In the genomic region with DNA sequence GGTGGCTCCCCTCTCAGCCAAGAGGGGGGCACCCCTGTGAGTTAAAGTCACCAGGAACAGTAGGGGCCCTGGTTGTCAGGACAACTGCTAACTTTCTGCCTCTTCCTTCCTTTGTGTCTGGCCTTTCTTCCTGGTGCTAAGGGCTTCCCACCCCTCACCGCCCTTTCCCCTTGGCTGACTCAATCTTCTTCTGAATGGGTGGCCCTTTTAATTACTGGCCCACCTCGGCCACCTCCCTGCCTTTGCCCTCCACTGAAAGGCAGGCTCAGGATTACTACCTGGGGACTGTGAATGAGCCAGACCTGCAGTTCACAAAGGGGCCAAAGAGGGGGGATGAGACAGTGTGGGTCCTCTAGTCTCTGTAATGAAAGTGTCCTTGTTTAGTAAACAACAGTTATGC, we compare ENCODE assay signal across 19 mouse cellular contexts. TPM values are rescaled to one million over a fixed set of nuclear protein-coding genes. Genes with fewer than 3 reads are reported as not detected.
A peak's percentile ranks its signal among the peaks of the same experiment; 100 is the strongest.
DNase-seq lines count a peak whose midpoint lies in the region; ATAC-seq and TF ChIP-seq lines count a peak whose summit lies in the region.
"Had no signal": no experiment of that assay in that cellular context is flagged by ENCODE, and none has a peak within 500 bp of the region (broad histone marks: within the 10 kb centered on the region; RNA-seq: fewer than 3 reads in every experiment).

No protein-coding gene starts in this region.

- ATAC-seq in forebrain, embryonic 11.5 days (replicated peaks; ENCODE audit: low FRiP score) = 0 out of 2 replicates have a peak, but pooled peaks have one; percentile 24
- ATAC-seq in forebrain, embryonic 15.5 days (replicated peaks) = no peak
- no peak for ATAC-seq in heart, embryonic 14.5 days (ENCODE audit: insufficient number of reproducible peaks, insufficient read depth, low FRiP score, low read depth)
- ATAC-seq: forebrain, embryonic 13.5 days; hindbrain, postnatal 0 days had no signal

- H3K27ac ChIP-seq in forebrain, embryonic 11.5 days (ENCODE audit: low read depth, low read length) = no peak overlapping the region
- H3K27ac ChIP-seq in forebrain, embryonic 15.5 days (replicated peaks) = no peak overlapping the region
- no peak overlapping the region for H3K27ac ChIP-seq in heart, embryonic 14.5 days (replicated peaks in 1 of 2; ENCODE audit: control insufficient read depth in 1 of 2, insufficient read depth in 1 of 2, low read depth in 2 of 2, low read length in 2 of 2)
- H3K27ac ChIP-seq: embryonic facial prominence, embryonic 12.5 days; forebrain, embryonic 13.5 days; heart, embryonic 15.5 days; hindbrain, embryonic 13.5 days; hindbrain, postnatal 0 days had no signal

- no peaks in the 10 kb centered on the region for H3K9me3 ChIP-seq in forebrain, embryonic 11.5 days (ENCODE audit: control insufficient read depth, low read length)
- H3K9me3 ChIP-seq in forebrain, embryonic 15.5 days = no peaks in the 10 kb centered on the region
- H3K9me3 ChIP-seq in heart, embryonic 14.5 days (ENCODE audit: control insufficient read depth, low read length) = no peaks in the 10 kb centered on the region
- no peaks in the 10 kb centered on the region for H3K9me3 ChIP-seq in E14TG2a.4 (ENCODE audit: low read length)
- H3K9me3 ChIP-seq: embryonic facial prominence, embryonic 12.5 days; forebrain, embryonic 13.5 days; heart, embryonic 15.5 days; hindbrain, embryonic 13.5 days had no signal

- 13% methylated on average over 2 of the region's 2 CpGs for WGBS in forebrain, embryonic 11.5 days
- WGBS in forebrain, embryonic 15.5 days = 13% methylated on average over 2 of the region's 2 CpGs
- 39% methylated on average over 2 of the region's 2 CpGs for WGBS in heart, embryonic 14.5 days

- H3K27me3 ChIP-seq in forebrain, embryonic 11.5 days (ENCODE audit: control insufficient read depth, insufficient read depth, low read length) = no peaks in the 10 kb centered on the region
- H3K27me3 ChIP-seq in forebrain, embryonic 15.5 days = no peaks in the 10 kb centered on the region
- no peaks in the 10 kb centered on the region for H3K27me3 ChIP-seq in heart, embryonic 14.5 days (ENCODE audit: control insufficient read depth, insufficient read depth, low read length)
- H3K27me3 ChIP-seq in E14TG2a.4 (ENCODE audit: insufficient read depth, low read length) = no peaks in the 10 kb centered on the region
- H3K27me3 ChIP-seq: embryonic facial prominence, embryonic 12.5 days; forebrain, embryonic 13.5 days; heart, embryonic 15.5 days; hindbrain, embryonic 13.5 days had no signal

- TF ChIP-seq CTCF in E14TG2a.4 (conservative IDR thresholded peaks at IDR 0.05; ENCODE audit: low read length) = no peak

- no peak overlapping the region for H3K4me2 ChIP-seq in forebrain, embryonic 11.5 days (ENCODE audit: low read depth, low read length, severe bottlenecking)
- H3K4me2 ChIP-seq in forebrain, embryonic 15.5 days (replicated peaks) = no peak overlapping the region
- H3K4me2 ChIP-seq in heart, embryonic 14.5 days (ENCODE audit: low read length) = no peak overlapping the region
- H3K4me2 ChIP-seq: embryonic facial prominence, embryonic 12.5 days; forebrain, embryonic 13.5 days; heart, embryonic 15.5 days; hindbrain, embryonic 13.5 days had no signal

- H3K4me1 ChIP-seq in forebrain, embryonic 11.5 days (replicated peaks; ENCODE audit: control insufficient read depth, insufficient read depth, low read length) = 0 out of 2 replicates have a peak, but pooled peaks cover 5% of the 10 kb centered on the region
- H3K4me1 ChIP-seq in forebrain, embryonic 15.5 days = no peaks in the 10 kb centered on the region
- peaks cover 8 to 12% of the 10 kb centered on the region in 2 experiments for H3K4me1 ChIP-seq in heart, embryonic 14.5 days (ENCODE audit: control insufficient read depth in 2 of 2, insufficient read depth in 2 of 2, low read length in 2 of 2)
- H3K4me1 ChIP-seq in E14TG2a.4 (replicated peaks; ENCODE audit: low read depth, low read length) = peaks cover 38% of the 10 kb centered on the region
- H3K4me1 ChIP-seq: embryonic facial prominence, embryonic 12.5 days; hindbrain, embryonic 13.5 days had no signal

- H3K4me3 ChIP-seq in forebrain, embryonic 11.5 days (ENCODE audit: low read depth, low read length) = no peak overlapping the region
- no peak overlapping the region for H3K4me3 ChIP-seq in forebrain, embryonic 15.5 days
- no peak overlapping the region for H3K4me3 ChIP-seq in heart, embryonic 14.5 days (ENCODE audit: control insufficient read depth in 1 of 2, insufficient read depth in 1 of 2, low read depth in 1 of 2, low read length in 2 of 2)
- peak overlapping the region; percentile 4; the same call in 1 of the 2 replicates for H3K4me3 ChIP-seq in E14TG2a.4 (replicated peaks; ENCODE audit: low read length)
- H3K4me3 ChIP-seq: embryonic facial prominence, embryonic 12.5 days; forebrain, embryonic 13.5 days; heart, embryonic 15.5 days; hindbrain, embryonic 13.5 days had no signal

- H3K36me3 ChIP-seq in forebrain, embryonic 11.5 days (ENCODE audit: control insufficient read depth, insufficient read depth, low read length) = no peaks in the 10 kb centered on the region; the same call in 1 of the 2 replicates
- peaks cover 25% of the 10 kb centered on the region for H3K36me3 ChIP-seq in forebrain, embryonic 15.5 days
- peaks cover 74% of the 10 kb centered on the region for H3K36me3 ChIP-seq in heart, embryonic 14.5 days (ENCODE audit: control insufficient read depth, insufficient read depth, low read length)
- peaks cover 14% of the 10 kb centered on the region; the same call in 1 of the 2 replicates for H3K36me3 ChIP-seq in E14TG2a.4 (ENCODE audit: insufficient read depth, low read length)

- intact Hi-C loops in heart, postnatal 14 days (cut with DNase I) = loop anchor here (5.0 kb wide), 1 partner anchor 637 kb away; no protein-coding TSS in a partner anchor

- DNase-seq in forebrain, embryonic 11.5 days (ENCODE audit: low spot score) = peak; percentile 55
- DNase-seq in heart, postnatal 14 days = no peak
- peak; percentile 16 for DNase-seq in WW6 (ENCODE audit: low read depth, low spot score)
- DNase-seq in cerebellum, postnatal 25 days = no peak
- DNase-seq: adrenal gland, adult 2 months; adrenal gland, postnatal 25 days; cerebellum, adult 2 months; cerebellum, postnatal 14 days; gastrocnemius, postnatal 10 days; kidney, adult 11 months; kidney, adult 9 months had no signal

- no peak overlapping the region for H3K9ac ChIP-seq in forebrain, embryonic 11.5 days (ENCODE audit: low read length)
- no peak overlapping the region for H3K9ac ChIP-seq in forebrain, embryonic 15.5 days (replicated peaks)
- 0 out of 2 replicates have a peak overlapping the region, but pooled peaks have one; percentile 31 for H3K9ac ChIP-seq in heart, embryonic 14.5 days (ENCODE audit: low read length)
- H3K9ac ChIP-seq: embryonic facial prominence, embryonic 12.5 days; forebrain, embryonic 13.5 days; heart, embryonic 15.5 days; hindbrain, embryonic 13.5 days had no signal

RNA-seq across cellular contexts. Expression of a gene that starts 23.0 kb away (rescaled TPM):
- polyA plus RNA-seq in forebrain, embryonic 11.5 days (2014; fragmentation: Nextera tagmentation; extraction: Ambion mirVana) = 25.4 and 25.9 TPM in 2 replicates
- 17.8 and 20.7 TPM in 2 replicates for polyA plus RNA-seq in forebrain, embryonic 15.5 days (2015; fragmentation: Nextera tagmentation; extraction: Ambion mirVana)
- polyA plus RNA-seq in heart, embryonic 14.5 days (2014; fragmentation: Nextera tagmentation; extraction: Ambion mirVana) = 17.0 and 19.3 TPM in 2 replicates
- 10 to 100 TPM; 24.6 to 26.9 TPM for total RNA-seq in heart, postnatal 14 days (2021)

Comparison
In these comparisons a context has a peak if more than half of its experiments do, and no peak if none do; other contexts are left out.
1. DNase-seq: peak in forebrain, embryonic 11.5 days (single experiment) and WW6 (single experiment); none in heart, postnatal 14 days (0 of 2) and cerebellum, postnatal 25 days (0 of 2).